Mouse (Mus musculus) heart, postnatal 0 days (tissue): ENCODE data around the gene Klhl4.

Experiments
- CTCF ChIP-seq: IDR thresholded peaks from 2 replicates; pipeline ENCODE4 v1.5.1; 2016; ENCODE audit warnings: antibody characterized with exemption, control low read depth, low read depth
- EP300 ChIP-seq: IDR thresholded peaks from 2 replicates; pipeline ENCODE4 v1.6.1; 2016; ENCODE audit warnings: antibody characterized with exemption, low read depth

GRCm38 (mm10) chrX:114582311-114582710 is 108.2 kb downstream of the Klhl4 start:
- TF ChIP-seq CTCF (peak; percentile 38), EP300 (no peak)
